In genomic region chr7:27454461-27455121, GRCm38 (mm10) we compare ENCODE assay signal across 17 mouse cellular contexts. TPM values are rescaled to one million over a fixed set of nuclear protein-coding genes. Genes with fewer than 3 reads are reported as not detected.
DNase-seq lines count a peak whose midpoint lies in the region; ATAC-seq and TF ChIP-seq lines count a peak whose summit lies in the region.
"Had no signal": no experiment of that assay in that cellular context is flagged by ENCODE, and none has a peak within 500 bp of the region (broad histone marks: within the 10 kb centered on the region; RNA-seq: fewer than 3 reads in every experiment).

No protein-coding gene starts in this region.

- 0 out of 2 replicates have a peak, but pooled peaks have one; percentile 42 for TF ChIP-seq EP300 in liver, embryonic 14.5 days (IDR thresholded peaks at IDR 0.05; ENCODE audit: low read depth)

- no peaks in the 10 kb centered on the region for H3K9me3 ChIP-seq in liver, embryonic 14.5 days (ENCODE audit: control insufficient read depth, low read length)
- H3K9me3 ChIP-seq: forebrain, embryonic 10.5 days; hindbrain, embryonic 13.5 days; midbrain, embryonic 15.5 days; neural tube, embryonic 12.5 days had no signal

- H3K36me3 ChIP-seq in liver, embryonic 14.5 days (replicated peaks; ENCODE audit: control insufficient read depth, insufficient read depth, low read depth): peaks cover 100% of the 10 kb centered on the region
- H3K36me3 ChIP-seq: forebrain, embryonic 10.5 days; hindbrain, embryonic 13.5 days; midbrain, embryonic 15.5 days; neural tube, embryonic 12.5 days had no signal

- peak overlapping the region; percentile 99 for H3K4me2 ChIP-seq in liver, embryonic 14.5 days (ENCODE audit: low read depth)
- H3K4me2 ChIP-seq: hindbrain, embryonic 13.5 days; midbrain, embryonic 15.5 days; neural tube, embryonic 12.5 days had no signal

- peak; percentile 46 for DNase-seq in spleen, adult 12 weeks (ENCODE audit: low spot score)
- DNase-seq in spleen, postnatal 14 days (ENCODE audit: low spot score in 2 of 2): no peak
- DNase-seq in c-Kit-positive CD71-positive TER-119-positive erythroid progenitor cells, embryonic 14.5 days (ENCODE audit: low spot score): peak; percentile 51
- DNase-seq in liver, embryonic 14.5 days (ENCODE audit: low read depth in 3 of 3, low spot score in 3 of 3): peak in 1 of 3 experiments; percentile 57
- peak; percentile 57 to 72 for DNase-seq in spleen, postnatal 4 days (ENCODE audit: low spot score in 2 of 2)
- no peak for DNase-seq in frontal cortex, postnatal 25 days (ENCODE audit: low spot score in 2 of 2)
- DNase-seq in thymus, postnatal 4 days: no peak
- DNase-seq in kidney, postnatal 14 days: no peak
- DNase-seq: adrenal gland, postnatal 14 days; cerebellum, adult 18-20 months; left cerebral cortex, postnatal 4 days; retina, postnatal 1 day; thymus, postnatal 14 days had no signal

- H3K27me3 ChIP-seq in liver, embryonic 14.5 days (ENCODE audit: control insufficient read depth, insufficient read depth, low read length): no peaks in the 10 kb centered on the region
- H3K27me3 ChIP-seq: midbrain, embryonic 15.5 days; neural tube, embryonic 12.5 days had no signal

- TF ChIP-seq CTCF in liver, embryonic 14.5 days (IDR thresholded peaks at IDR 0.05; ENCODE audit: low read depth): no peak

- peak overlapping the region; percentile 23 for H3K9ac ChIP-seq in liver, embryonic 14.5 days (replicated peaks)
- H3K9ac ChIP-seq: hindbrain, embryonic 13.5 days; midbrain, embryonic 15.5 days; neural tube, embryonic 12.5 days had no signal

- 19% methylated on average over 10 of the region's 10 CpGs for WGBS in liver, embryonic 14.5 days (ENCODE audit: insufficient replicate concordance)

- H3K27ac ChIP-seq in liver, embryonic 14.5 days: peak overlapping the region; percentile 78
- H3K27ac ChIP-seq: forebrain, embryonic 10.5 days; hindbrain, embryonic 13.5 days; midbrain, embryonic 15.5 days; neural tube, embryonic 12.5 days had no signal

- peak overlapping the region; percentile 10 to 21; a peak in 3 of 4 replicates for H3K4me3 ChIP-seq in liver, embryonic 14.5 days (ENCODE audit: insufficient read depth in 1 of 2, low read depth in 2 of 2, low read length in 2 of 2)
- H3K4me3 ChIP-seq: forebrain, embryonic 10.5 days; hindbrain, embryonic 13.5 days; midbrain, embryonic 15.5 days; neural tube, embryonic 12.5 days had no signal

- peak; percentile 65; the same call in 1 of the 2 replicates for ATAC-seq in liver, embryonic 14.5 days (ENCODE audit: insufficient read depth)
- ATAC-seq: midbrain, embryonic 15.5 days had no signal

- peaks cover 66 to 69% of the 10 kb centered on the region in 2 experiments for H3K4me1 ChIP-seq in liver, embryonic 14.5 days (replicated peaks; ENCODE audit: control insufficient read depth in 2 of 2, insufficient read depth in 2 of 2, low read length in 1 of 2)
- H3K4me1 ChIP-seq: hindbrain, embryonic 13.5 days; midbrain, embryonic 15.5 days; neural tube, embryonic 12.5 days had no signal

RNA-seq across cellular contexts. Expression of gene Blvrb, which starts 6.8 kb away (rescaled TPM):
- polyA plus RNA-seq in liver, embryonic 14.5 days (2012; rRNA removed): 673 and 878 TPM in 2 replicates
- polyA plus RNA-seq in liver, embryonic 14.5 days (2014; fragmentation: Nextera tagmentation; extraction: Ambion mirVana): 1,114 and 1,162 TPM in 2 replicates

RNA-seq across cellular contexts. Expression of gene Sptbn4, which starts 7.1 kb away (rescaled TPM):
- polyA plus RNA-seq in liver, embryonic 14.5 days (2012; rRNA removed): 0.06 TPM in 2 replicates
- polyA plus RNA-seq in liver, embryonic 14.5 days (2014; fragmentation: Nextera tagmentation; extraction: Ambion mirVana): 0.05 and 0.06 TPM in 2 replicates

RNA-seq across cellular contexts. Expression of gene Sertad3, which starts 19.0 kb away (rescaled TPM):
- 22.6 and 24.0 TPM in 2 replicates for polyA plus RNA-seq in liver, embryonic 14.5 days (2012; rRNA removed)
- polyA plus RNA-seq in liver, embryonic 14.5 days (2014; fragmentation: Nextera tagmentation; extraction: Ambion mirVana): 22.5 and 25.3 TPM in 2 replicates

RNA-seq across cellular contexts. Expression of gene Sertad1, which starts 32.1 kb away (rescaled TPM):
- 9.9 and 13.5 TPM in 2 replicates for polyA plus RNA-seq in liver, embryonic 14.5 days (2012; rRNA removed)
- polyA plus RNA-seq in liver, embryonic 14.5 days (2014; fragmentation: Nextera tagmentation; extraction: Ambion mirVana): 19.7 and 20.3 TPM in 2 replicates

RNA-seq across cellular contexts. Expression of gene Prx, which starts 44.5 kb away (rescaled TPM):
- polyA plus RNA-seq in liver, embryonic 14.5 days (2012; rRNA removed): 0.55 and 0.73 TPM in 2 replicates
- polyA plus RNA-seq in liver, embryonic 14.5 days (2014; fragmentation: Nextera tagmentation; extraction: Ambion mirVana): 0.23 and 0.29 TPM in 2 replicates

Comparison
In these comparisons a context has a peak if more than half of its experiments do, and no peak if none do; other contexts are left out.
1. DNase-seq: peak in spleen, adult 12 weeks (single experiment), c-Kit-positive CD71-positive TER-119-positive erythroid progenitor cells, embryonic 14.5 days (single experiment) and spleen, postnatal 4 days (2 of 2); none in spleen, postnatal 14 days (0 of 2), frontal cortex, postnatal 25 days (0 of 2), thymus, postnatal 4 days (single experiment) and kidney, postnatal 14 days (single experiment).